Mouse (Mus musculus) E14TG2a.4 (cell line): ENCODE measurements around the gene Runx1.

Experiments used
- CTCF ChIP-seq: conservative IDR thresholded peaks from 2 replicates; pipeline ENCODE4 v1.5.1; 2014; ENCODE audit warnings: low read length
- NANOG ChIP-seq: IDR thresholded peaks from 2 replicates; pipeline ENCODE4 v1.6.1; 2014; ENCODE audit warnings: borderline replicate concordance, low read length, mixed read lengths

DNA sequence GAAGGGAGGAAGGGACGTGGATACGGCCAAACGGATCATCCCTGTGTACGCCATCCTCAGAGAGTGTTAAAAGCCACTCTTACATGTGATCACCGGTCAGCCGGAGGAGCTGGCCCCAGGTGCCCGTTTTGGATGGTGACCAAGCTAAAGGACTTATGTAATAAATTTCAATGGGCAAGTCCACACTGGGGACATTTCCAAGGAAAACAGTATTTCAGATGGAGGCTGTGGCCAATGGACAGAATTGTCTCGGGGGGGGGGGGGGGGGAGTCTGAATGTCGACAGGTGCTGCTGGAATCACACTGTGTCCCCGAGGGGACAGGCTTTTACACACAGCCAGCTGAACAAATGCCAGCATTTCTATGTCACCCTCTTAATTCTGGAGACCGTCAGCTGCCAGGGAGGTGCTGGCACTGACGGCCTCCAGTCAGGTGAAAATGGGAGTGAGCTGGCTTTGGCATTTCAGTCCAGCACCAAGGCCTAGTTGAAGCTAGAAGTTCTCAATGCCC is 214.3 kb downstream of the Runx1 start:
- TF ChIP-seq CTCF: no peak
- TF ChIP-seq NANOG: no peak
